Mouse (Mus musculus): ENCODE data around the gene Erg28. TPM values are rescaled to one million over a fixed set of nuclear protein-coding genes. Genes with fewer than 3 reads are reported as not detected.

Erg28 gene
- polyA plus RNA-seq, 1 experiment, result 150 TPM

- peaks cover 4% of the 10 kb centered on the region for H3K4me1 ChIP-seq (ENCODE audit: control insufficient read depth, insufficient read depth, low read length)
Measured at GRCm38 (mm10) chr12:85853836-85854235, 29.5 kb upstream of the Erg28 start.

DNA sequence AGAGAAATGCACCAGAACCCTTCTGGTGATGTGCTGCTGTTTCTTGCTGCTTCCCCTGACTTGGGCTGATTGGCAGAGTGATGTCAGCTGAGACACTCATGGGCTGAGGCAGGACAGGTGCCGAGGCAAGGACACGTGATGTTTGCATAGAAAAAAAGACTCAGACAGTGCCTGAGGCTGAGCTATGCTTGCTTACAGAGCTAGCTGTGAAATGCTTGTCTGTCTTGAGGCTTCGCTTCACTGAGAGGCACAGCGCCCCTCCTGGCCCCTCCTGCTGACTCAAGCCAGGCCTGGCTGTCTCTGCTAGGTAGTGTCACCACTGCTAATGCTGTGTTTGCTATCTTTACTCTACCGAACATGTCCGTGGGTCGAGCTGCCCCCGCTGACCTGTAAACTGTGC lies 26.3 kb upstream of the Erg28 start:
- peaks cover 12% of the 10 kb centered on the region for H3K4me1 ChIP-seq (ENCODE audit: control insufficient read depth, insufficient read depth, low read length)
- H3K4me3 ChIP-seq (ENCODE audit: insufficient read depth, low read length), result no peak overlapping the region
- TF ChIP-seq POLR2A (IDR thresholded peaks at IDR 0.05; ENCODE audit: low read depth, low read length) (no peak), CTCF (IDR thresholded peaks at IDR 0.05; ENCODE audit: borderline replicate concordance, insufficient read depth, low read length) (no peak)
- H3K27ac ChIP-seq (ENCODE audit: insufficient read depth, low read length), result no peak overlapping the region

More at GRCm38 (mm10) chr12:85853836-85854235, 29.5 kb upstream of the Erg28 start:
- no peak overlapping the region for H3K4me3 ChIP-seq (ENCODE audit: insufficient read depth, low read length)
- TF ChIP-seq POLR2A (IDR thresholded peaks at IDR 0.05; ENCODE audit: low read depth, low read length), result no peak
- no peak for TF ChIP-seq CTCF (IDR thresholded peaks at IDR 0.05; ENCODE audit: borderline replicate concordance, insufficient read depth, low read length)
- H3K27ac ChIP-seq (ENCODE audit: insufficient read depth, low read length), result no peak overlapping the region

DNA sequence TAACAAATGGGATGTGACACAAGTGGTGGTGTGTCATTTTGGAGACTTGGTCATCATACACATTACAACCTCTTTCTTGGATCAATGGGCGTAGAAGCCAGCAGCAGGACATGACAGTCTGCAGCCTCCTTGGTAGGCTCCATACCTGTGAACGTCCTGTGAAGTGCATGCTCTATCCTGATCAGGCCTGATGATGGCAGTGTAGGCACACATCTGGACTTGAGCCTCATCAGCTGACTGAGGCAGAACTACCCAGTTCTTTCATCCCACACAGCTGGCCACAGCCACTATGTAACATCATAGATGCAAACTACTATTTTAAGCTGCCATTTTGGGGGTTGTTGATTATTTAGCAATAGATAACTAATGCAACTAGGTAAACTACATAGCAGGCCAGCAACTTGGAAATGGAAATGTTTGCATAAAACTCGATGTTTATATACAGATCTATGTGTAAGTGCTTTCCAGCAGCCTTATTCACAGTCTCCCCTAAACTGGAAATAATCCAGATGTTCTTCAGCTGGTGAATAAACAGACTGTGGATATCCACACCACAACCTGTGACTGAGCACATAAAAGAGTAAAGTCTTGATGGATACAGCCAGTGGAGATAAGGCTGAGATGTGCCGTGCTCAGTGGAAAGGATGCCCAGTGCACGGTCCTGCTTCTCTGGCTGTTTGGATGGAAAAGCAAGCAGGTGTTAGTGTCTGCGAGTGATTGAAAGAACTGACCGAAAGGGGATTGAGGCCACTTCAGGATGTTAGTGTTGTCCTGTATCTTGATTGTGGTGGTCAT lies 24.0 kb upstream of the Erg28 start:
- TF ChIP-seq CTCF (IDR thresholded peaks at IDR 0.05; ENCODE audit: borderline replicate concordance, insufficient read depth, low read length), result peak; percentile 93; the same call in 1 of the 2 replicates
- no peak for TF ChIP-seq POLR2A (IDR thresholded peaks at IDR 0.05; ENCODE audit: low read depth, low read length)
- no peak overlapping the region for H3K4me3 ChIP-seq (ENCODE audit: insufficient read depth, low read length)
- H3K4me1 ChIP-seq (ENCODE audit: control insufficient read depth, insufficient read depth, low read length), result peaks cover 8% of the 10 kb centered on the region
- H3K27ac ChIP-seq (ENCODE audit: insufficient read depth, low read length), result 0 out of 2 replicates have a peak overlapping the region, but pooled peaks have one; percentile 1

GRCm38 (mm10) chr12:85839371-85840000 lies 15.1 kb upstream of the Erg28 start:
- no peaks in the 10 kb centered on the region for H3K4me1 ChIP-seq (ENCODE audit: control insufficient read depth, insufficient read depth, low read length)

DNA sequence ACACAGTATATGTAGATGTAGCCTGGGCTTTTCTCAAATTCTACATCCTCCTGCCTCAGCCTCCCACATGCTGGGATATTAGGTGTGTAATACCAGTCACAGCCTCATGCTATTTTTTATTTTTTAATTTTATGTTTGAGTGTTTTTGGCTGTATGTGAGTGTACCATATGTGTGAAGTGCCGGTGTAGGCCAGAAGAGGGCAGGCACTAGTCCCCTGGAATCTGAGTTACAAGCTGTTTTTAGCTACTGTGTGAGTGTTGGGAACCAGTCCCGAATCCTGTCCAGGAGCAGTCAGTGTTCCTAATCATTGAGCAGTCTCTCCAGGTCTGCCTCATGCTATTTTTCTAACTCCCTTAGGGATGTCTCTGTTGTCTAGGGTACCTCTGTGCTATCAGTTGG lies 13.4 kb upstream of the Erg28 start:
- Histone ChIP-seq H3K4me1 (ENCODE audit: control insufficient read depth, insufficient read depth, low read length) (no peaks in the 10 kb centered on the region), H3K27ac (ENCODE audit: insufficient read depth, low read length) (no peak overlapping the region), H3K4me3 (ENCODE audit: insufficient read depth, low read length) (no peak overlapping the region)
- TF ChIP-seq CTCF (IDR thresholded peaks at IDR 0.05; ENCODE audit: borderline replicate concordance, insufficient read depth, low read length), result no peak
- TF ChIP-seq POLR2A (IDR thresholded peaks at IDR 0.05; ENCODE audit: low read depth, low read length), result no peak

More at GRCm38 (mm10) chr12:85839371-85840000, 15.1 kb upstream of the Erg28 start:
- H3K27ac ChIP-seq (ENCODE audit: insufficient read depth, low read length), result no peak overlapping the region
- no peak overlapping the region for H3K4me3 ChIP-seq (ENCODE audit: insufficient read depth, low read length)
- TF ChIP-seq POLR2A (IDR thresholded peaks at IDR 0.05; ENCODE audit: low read depth, low read length), result no peak
- no peak for TF ChIP-seq CTCF (IDR thresholded peaks at IDR 0.05; ENCODE audit: borderline replicate concordance, insufficient read depth, low read length)

- Histone ChIP-seq H3K4me3 (ENCODE audit: insufficient read depth, low read length) (no peak overlapping the region), H3K27ac (ENCODE audit: insufficient read depth, low read length) (no peak overlapping the region), H3K4me1 (ENCODE audit: control insufficient read depth, insufficient read depth, low read length) (no peaks in the 10 kb centered on the region)
- TF ChIP-seq CTCF (IDR thresholded peaks at IDR 0.05; ENCODE audit: borderline replicate concordance, insufficient read depth, low read length), result no peak
- no peak for TF ChIP-seq POLR2A (IDR thresholded peaks at IDR 0.05; ENCODE audit: low read depth, low read length)
Measured at GRCm38 (mm10) chr12:85834543-85834942, 10.2 kb upstream of the Erg28 start.

- TF ChIP-seq POLR2A (IDR thresholded peaks at IDR 0.05; ENCODE audit: low read depth, low read length), result no peak
- no peak for TF ChIP-seq CTCF (IDR thresholded peaks at IDR 0.05; ENCODE audit: borderline replicate concordance, insufficient read depth, low read length)
- Histone ChIP-seq H3K27ac (ENCODE audit: insufficient read depth, low read length) (no peak overlapping the region), H3K4me3 (ENCODE audit: insufficient read depth, low read length) (no peak overlapping the region), H3K4me1 (ENCODE audit: control insufficient read depth, insufficient read depth, low read length) (no peaks in the 10 kb centered on the region)
Measured at GRCm38 (mm10) chr12:85830691-85831090, 6.3 kb upstream of the Erg28 start.

DNA sequence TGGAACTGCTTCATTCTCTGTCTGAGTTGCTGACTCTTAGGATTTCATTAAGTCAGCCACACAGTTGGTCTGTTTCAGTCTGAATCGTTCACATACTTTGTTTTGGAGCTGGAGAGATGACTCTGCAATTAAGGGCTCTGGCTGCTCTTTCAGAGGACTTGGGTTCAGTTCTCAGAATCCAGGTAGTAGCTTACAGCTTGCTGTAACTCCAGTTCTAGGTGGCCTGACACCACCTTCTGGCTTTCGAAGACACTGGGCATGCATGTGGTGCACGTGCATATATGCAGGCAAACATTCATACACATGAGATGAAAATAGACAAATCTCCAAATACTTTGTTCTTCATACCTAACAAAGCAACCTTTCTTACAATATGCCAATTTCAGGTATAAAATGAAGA lies 5.5 kb upstream of the Erg28 start:
- Histone ChIP-seq H3K27ac (ENCODE audit: insufficient read depth, low read length) (no peak overlapping the region), H3K4me1 (ENCODE audit: control insufficient read depth, insufficient read depth, low read length) (no peaks in the 10 kb centered on the region), H3K4me3 (ENCODE audit: insufficient read depth, low read length) (no peak overlapping the region)
- TF ChIP-seq POLR2A (IDR thresholded peaks at IDR 0.05; ENCODE audit: low read depth, low read length) (no peak), CTCF (IDR thresholded peaks at IDR 0.05; ENCODE audit: borderline replicate concordance, insufficient read depth, low read length) (no peak)

GRCm38 (mm10) chr12:85828856-85829255 lies 4.5 kb upstream of the Erg28 start:
- no peak for TF ChIP-seq POLR2A (IDR thresholded peaks at IDR 0.05; ENCODE audit: low read depth, low read length)
- no peak for TF ChIP-seq CTCF (IDR thresholded peaks at IDR 0.05; ENCODE audit: borderline replicate concordance, insufficient read depth, low read length)
- Histone ChIP-seq H3K4me3 (ENCODE audit: insufficient read depth, low read length) (no peak overlapping the region), H3K27ac (ENCODE audit: insufficient read depth, low read length) (no peak overlapping the region), H3K4me1 (ENCODE audit: control insufficient read depth, insufficient read depth, low read length) (no peaks in the 10 kb centered on the region)

DNA sequence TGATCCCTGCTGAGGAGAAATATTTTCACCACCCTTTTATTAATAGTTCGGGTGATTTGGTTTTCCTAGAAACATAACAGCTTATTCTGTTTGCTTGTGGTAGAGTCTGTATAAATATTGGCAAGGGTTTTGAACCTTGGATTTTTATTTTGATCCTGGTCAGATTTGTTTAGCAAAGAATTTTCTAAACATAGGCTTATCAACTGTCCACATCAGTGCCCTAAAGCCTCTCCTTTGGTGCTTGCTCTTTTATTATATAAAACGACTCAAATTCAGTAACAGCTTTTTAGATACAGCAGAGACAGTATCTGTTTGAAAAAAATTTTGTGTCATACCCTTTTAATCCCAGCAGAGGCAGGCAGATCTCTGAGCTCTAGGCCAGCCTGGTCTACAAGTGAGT lies 1.5 kb upstream of the Erg28 start:
- H3K4me1 ChIP-seq (ENCODE audit: control insufficient read depth, insufficient read depth, low read length), result peaks cover 3% of the 10 kb centered on the region; the same call in 1 of the 2 replicates
- H3K27ac ChIP-seq (ENCODE audit: insufficient read depth, low read length), result no peak overlapping the region
- TF ChIP-seq CTCF (IDR thresholded peaks at IDR 0.05; ENCODE audit: borderline replicate concordance, insufficient read depth, low read length) (no peak), POLR2A (IDR thresholded peaks at IDR 0.05; ENCODE audit: low read depth, low read length) (no peak)
- H3K4me3 ChIP-seq (ENCODE audit: insufficient read depth, low read length), result no peak overlapping the region

Data from embryonic fibroblast, embryonic 13.5 days (primary cell).